Comparison of ENCODE assay signal across 26 mouse cellular contexts in the genomic region with DNA sequence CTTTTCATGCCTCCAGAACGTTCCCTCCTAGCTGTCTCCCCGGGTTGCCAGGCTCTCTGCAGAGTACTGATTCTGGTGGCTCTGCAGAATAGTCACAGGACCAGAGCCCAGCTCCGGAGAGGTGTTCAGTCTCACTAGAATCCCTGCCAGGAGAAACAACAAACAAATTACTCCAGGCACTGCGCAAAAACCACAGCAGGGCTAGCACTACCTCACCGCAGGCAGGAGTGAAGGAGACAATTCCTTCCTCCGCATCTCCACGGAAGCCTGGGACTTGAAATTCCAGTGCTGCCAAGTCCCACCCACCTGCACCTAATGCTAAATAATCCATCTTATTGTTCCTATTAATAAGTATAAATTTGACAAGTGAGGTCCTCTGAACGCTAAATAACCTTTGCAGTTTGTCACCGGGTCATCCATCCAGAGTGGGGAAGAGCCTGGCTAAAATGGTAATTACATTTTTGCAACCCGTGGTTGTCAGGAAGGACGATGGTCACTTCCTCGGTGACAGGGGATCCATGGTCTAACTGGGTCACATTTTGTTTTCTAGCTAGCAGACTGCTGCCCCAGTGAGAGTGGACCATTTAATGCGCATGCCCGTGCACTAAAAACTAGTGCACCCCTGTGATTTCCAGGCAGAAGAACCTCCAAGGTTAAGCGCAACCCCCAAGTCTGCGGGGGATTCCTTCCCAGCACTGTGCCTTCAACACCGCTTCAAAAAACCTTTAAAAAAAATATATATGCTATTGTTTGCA. TPM values are rescaled to one million over a fixed set of nuclear protein-coding genes. Genes with fewer than 3 reads are reported as not detected.
A peak's percentile ranks its signal among the peaks of the same experiment; 100 is the strongest.
DNase-seq lines count a peak whose midpoint lies in the region; ATAC-seq and TF ChIP-seq lines count a peak whose summit lies in the region.
"Had no signal": no experiment of that assay in that cellular context is flagged by ENCODE, and none has a peak within 500 bp of the region (broad histone marks: within the 10 kb centered on the region; RNA-seq: fewer than 3 reads in every experiment).

No protein-coding gene starts in this region.

- ATAC-seq in cerebellum, adult (ENCODE audit: insufficient number of reproducible peaks, low FRiP score, low TSS enrichment) = peak; percentile 42; the same call in 1 of the 2 replicates
- no peak for ATAC-seq in midbrain, embryonic 11.5 days (ENCODE audit: low FRiP score)
- no peak for ATAC-seq in midbrain, postnatal 0 days (ENCODE audit: low FRiP score)
- ATAC-seq: activated CD4-positive, CD25-positive, alpha-beta regulatory T cell, adult 4 months; forebrain, embryonic 14.5 days; intestine, embryonic 15.5 days had no signal

- DNase-seq in cerebellum, postnatal 14 days = no peak
- peak; percentile 63 to 65 for DNase-seq in cerebellum, adult 2 months
- DNase-seq in cerebellum, adult 9-10 months = no peak
- DNase-seq in midbrain, embryonic 11.5 days (ENCODE audit: low spot score, missing footprints) = peak; percentile 39
- DNase-seq in midbrain, postnatal 0 days (ENCODE audit: low spot score) = no peak
- no peak for DNase-seq in adrenal gland, adult 18-20 months (ENCODE audit: low spot score in 2 of 2)
- DNase-seq: adrenal gland, postnatal 10 days; adrenal gland, postnatal 36 days; gastrocnemius, postnatal 10 days; gastrocnemius, postnatal 36 days; heart, adult 2 months; heart, postnatal 14 days; heart, postnatal 4 days; kidney, adult 11 months; kidney, adult 8-10 months had no signal

- H3K27ac ChIP-seq in cerebellum, adult 2 months (ENCODE audit: insufficient read depth, low read length) = peak overlapping the region; percentile 89
- no peak overlapping the region for H3K27ac ChIP-seq in midbrain, embryonic 11.5 days (ENCODE audit: low read depth, low read length)
- no peak overlapping the region for H3K27ac ChIP-seq in midbrain, postnatal 0 days (ENCODE audit: low read depth, low read length)
- H3K27ac ChIP-seq: embryonic facial prominence, embryonic 12.5 days; heart, adult 2 months; heart, embryonic 10.5 days; heart, embryonic 13.5 days; hindbrain, embryonic 15.5 days; intestine, embryonic 15.5 days had no signal

- H3K27me3 ChIP-seq in cerebellum, adult 2 months (ENCODE audit: control insufficient read depth, insufficient read depth, low read length) = no peaks in the 10 kb centered on the region
- H3K27me3 ChIP-seq in midbrain, embryonic 11.5 days (ENCODE audit: control insufficient read depth, insufficient read depth, low read length) = no peaks in the 10 kb centered on the region
- H3K27me3 ChIP-seq in midbrain, postnatal 0 days (ENCODE audit: insufficient read depth, low read length) = no peaks in the 10 kb centered on the region
- H3K27me3 ChIP-seq: hindbrain, embryonic 15.5 days had no signal

- H3K9me3 ChIP-seq in midbrain, embryonic 11.5 days (ENCODE audit: control insufficient read depth, low read length) = no peaks in the 10 kb centered on the region
- no peaks in the 10 kb centered on the region for H3K9me3 ChIP-seq in midbrain, postnatal 0 days (ENCODE audit: low read length)
- H3K9me3 ChIP-seq: embryonic facial prominence, embryonic 12.5 days; embryonic facial prominence, embryonic 15.5 days; heart, embryonic 10.5 days; heart, embryonic 13.5 days; hindbrain, embryonic 15.5 days; intestine, embryonic 15.5 days had no signal

- WGBS in cerebellum, adult 2 months = 14% methylated on average over 17 of the region's 17 CpGs
- WGBS in midbrain, embryonic 11.5 days = 74% methylated on average over 17 of the region's 17 CpGs
- WGBS in midbrain, postnatal 0 days = 64% methylated on average over 17 of the region's 17 CpGs

- H3K4me3 ChIP-seq in cerebellum, adult 2 months (replicated peaks; ENCODE audit: insufficient read depth, low read depth, low read length) = peak overlapping the region; percentile 17
- no peak overlapping the region for H3K4me3 ChIP-seq in midbrain, embryonic 11.5 days (ENCODE audit: low read depth, low read length)
- no peak overlapping the region for H3K4me3 ChIP-seq in midbrain, postnatal 0 days (ENCODE audit: low read depth, low read length)
- H3K4me3 ChIP-seq: embryonic facial prominence, embryonic 12.5 days; embryonic facial prominence, embryonic 15.5 days; heart, adult 2 months; heart, embryonic 10.5 days; heart, embryonic 13.5 days; hindbrain, embryonic 15.5 days; intestine, embryonic 15.5 days had no signal

- H3K4me2 ChIP-seq in midbrain, embryonic 11.5 days = no peak overlapping the region
- no peak overlapping the region for H3K4me2 ChIP-seq in midbrain, postnatal 0 days (ENCODE audit: low read depth, low read length, poor library complexity, severe bottlenecking)
- H3K4me2 ChIP-seq: embryonic facial prominence, embryonic 12.5 days; embryonic facial prominence, embryonic 15.5 days; heart, embryonic 13.5 days; hindbrain, embryonic 15.5 days; intestine, embryonic 15.5 days had no signal

- H3K9ac ChIP-seq in midbrain, embryonic 11.5 days (ENCODE audit: low read length) = no peak overlapping the region
- H3K9ac ChIP-seq in midbrain, postnatal 0 days (replicated peaks; ENCODE audit: low read length, poor library complexity, severe bottlenecking) = no peak overlapping the region
- H3K9ac ChIP-seq: embryonic facial prominence, embryonic 12.5 days; embryonic facial prominence, embryonic 15.5 days; heart, embryonic 13.5 days; hindbrain, embryonic 15.5 days; intestine, embryonic 15.5 days had no signal

- H3K4me1 ChIP-seq in cerebellum, adult 2 months (ENCODE audit: control insufficient read depth, insufficient read depth, low read length) = peaks cover 48% of the 10 kb centered on the region
- H3K4me1 ChIP-seq in midbrain, embryonic 11.5 days (ENCODE audit: control insufficient read depth, insufficient read depth, low read length) = no peaks in the 10 kb centered on the region
- H3K4me1 ChIP-seq in midbrain, postnatal 0 days (ENCODE audit: insufficient read depth, low read length) = no peaks in the 10 kb centered on the region
- H3K4me1 ChIP-seq: heart, embryonic 10.5 days; heart, embryonic 13.5 days; intestine, embryonic 15.5 days had no signal

- H3K36me3 ChIP-seq in midbrain, embryonic 11.5 days (ENCODE audit: control insufficient read depth, insufficient read depth, low read length) = no peaks in the 10 kb centered on the region
- no peaks in the 10 kb centered on the region for H3K36me3 ChIP-seq in midbrain, postnatal 0 days (ENCODE audit: insufficient read depth, low read length)
- H3K36me3 ChIP-seq: embryonic facial prominence, embryonic 12.5 days; embryonic facial prominence, embryonic 15.5 days; heart, embryonic 10.5 days; heart, embryonic 13.5 days; hindbrain, embryonic 15.5 days; intestine, embryonic 15.5 days had no signal

- TF ChIP-seq CTCF in cerebellum, adult 2 months (IDR thresholded peaks at IDR 0.05; ENCODE audit: borderline replicate concordance, insufficient read depth, low read depth, low read length) = no peak
- no peak for TF ChIP-seq CTCF in midbrain, postnatal 0 days (IDR thresholded peaks at IDR 0.05)

- TF ChIP-seq POLR2A in cerebellum, adult 2 months (IDR thresholded peaks at IDR 0.05; ENCODE audit: borderline replicate concordance, insufficient read depth, low read length) = 0 out of 2 replicates have a peak, but pooled peaks have one; percentile 11

RNA-seq across cellular contexts. Expression of gene Kcna1, which starts 36.8 kb away (rescaled TPM):
- 71.1 and 72.6 TPM in 2 replicates for polyA plus RNA-seq in cerebellum, adult 2 months (2012; rRNA removed)
- polyA plus RNA-seq in midbrain, embryonic 11.5 days (2014; fragmentation: Nextera tagmentation; extraction: Ambion mirVana) = 0.66 and 0.74 TPM in 2 replicates
- total RNA-seq in midbrain, postnatal 0 days (2014; rRNA removed) = 2.1 and 4.2 TPM in 2 replicates
- polyA plus RNA-seq in midbrain, postnatal 0 days (2015; fragmentation: Nextera tagmentation; extraction: Ambion mirVana) = 2.0 and 2.2 TPM in 2 replicates
- total RNA-seq in adrenal gland, adult 18-20 months (2021) = 1 to 10 TPM in 1 of 2 experiments, under 1 TPM in 1; 0.83 to 2.2 TPM
- total RNA-seq: common myeloid progenitor, adult 5-6 weeks; granulocyte monocyte progenitor cell, adult 5-6 weeks had no signal

Comparison
In these comparisons a context has a peak if more than half of its experiments do, and no peak if none do; other contexts are left out.
1. DNase-seq: peak in cerebellum, adult 2 months (2 of 2) and midbrain, embryonic 11.5 days (single experiment); none in cerebellum, postnatal 14 days (0 of 2), cerebellum, adult 9-10 months (single experiment), midbrain, postnatal 0 days (single experiment) and adrenal gland, adult 18-20 months (0 of 2).
2. RNA of gene Kcna1, which starts 36.8 kb away (polyA plus RNA-seq): 71.1 to 72.6 TPM in cerebellum, adult 2 months; 2.0 to 2.2 TPM in midbrain, postnatal 0 days and 0.66 to 0.74 TPM in midbrain, embryonic 11.5 days; every median in the first group is over 10 times any median in the second.